Mouse (Mus musculus) midbrain, embryonic 15.5 days (tissue): ENCODE measurements at regions not wholly inside any gene's neighbourhood (a gene's known extent, or its start where the extent isn't known, plus 50 kb on each side); places are given as distances from the start of the nearest gene placed in this dataset.
"Not testable (repeated sequence)": the region's sequence is repeated elsewhere in the genome, so short reads cannot be mapped to it uniquely, and the experiment has no call there.

Experiments
- ATAC-seq: fragments of 200-750 bp; cut with Nextera tagmentation; replicated peaks from 2 replicates; pipeline ENCODE4 v1.8.0; 2017; ENCODE audit warnings: moderate TSS enrichment
- H3K27ac ChIP-seq: fragments of 300-500 bp; sonication (generic); 2 replicates; pipeline ENCODE4 v1.5.1; 2015; ENCODE audit warnings: mild to moderate bottlenecking, inconsistent platforms
- H3K27me3 ChIP-seq: fragments of 300-500 bp; sonication (generic); replicated peaks from 2 replicates; pipeline ENCODE4 v1.6.1; 2015; ENCODE audit warnings: inconsistent platforms
- H3K36me3 ChIP-seq: fragments of 300-500 bp; sonication (generic); replicated peaks from 2 replicates; pipeline ENCODE4 v1.6.1; 2015; ENCODE audit warnings: inconsistent platforms
- H3K4me1 ChIP-seq: fragments of 300-500 bp; sonication (generic); 2 replicates; pipeline ENCODE4 v1.6.1; 2015; ENCODE audit warnings: inconsistent platforms
- H3K4me2 ChIP-seq: fragments of 300-500 bp; sonication (generic); 2 replicates; pipeline ENCODE4 v1.6.1; 2015; ENCODE audit warnings: inconsistent platforms, mild to moderate bottlenecking, moderate library complexity
- H3K4me3 ChIP-seq: fragments of 300-500 bp; sonication (generic); 2 replicates; pipeline ENCODE4 v1.5.1; 2015; ENCODE audit warnings: mild to moderate bottlenecking, inconsistent platforms
- H3K9ac ChIP-seq: fragments of 300-500 bp; sonication (generic); 2 replicates; pipeline ENCODE4 v1.6.1; 2015; ENCODE audit warnings: mild to moderate bottlenecking, inconsistent platforms
- H3K9me3 ChIP-seq: fragments of 300-500 bp; sonication (generic); 2 replicates; pipeline ENCODE4 v1.6.1; 2016; ENCODE audit warnings: inconsistent platforms
- WGBS: fragments of 180-500 bp; shearing (Covaris S2); methylation state at CpG from one replicate; pipeline ENCODE4 v1.1.7; 2015; ENCODE audit warnings: mixed read lengths; 5-methylcytosine and 5-hydroxymethylcytosine counted together

DNA sequence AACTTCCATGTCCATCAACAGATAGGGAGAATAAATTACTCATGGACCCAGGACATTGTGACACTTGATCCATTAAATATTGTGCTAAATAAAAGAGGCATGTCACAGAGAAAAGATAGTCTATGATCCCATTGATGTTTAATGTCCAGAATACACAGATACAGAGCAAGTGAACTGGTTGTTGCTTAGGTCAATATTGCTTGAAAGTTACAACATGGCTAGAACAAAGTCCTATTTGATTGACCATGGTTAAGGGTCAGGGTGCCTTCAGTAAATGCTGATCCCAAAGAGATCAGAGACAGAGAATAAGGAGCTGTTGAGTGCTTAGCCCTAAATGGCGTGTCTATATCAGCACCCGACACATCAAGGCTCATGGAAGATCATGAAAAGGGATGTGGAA, 50.7 kb upstream of the Cyp3a41b start:
- H3K36me3 ChIP-seq, H3K4me1 ChIP-seq, ATAC-seq, H3K4me2 ChIP-seq, H3K9ac ChIP-seq, H3K4me3 ChIP-seq, H3K27ac ChIP-seq, H3K27me3 ChIP-seq: not testable (repeated sequence)
- WGBS, result 83% methylated on average over 2 of the region's 2 CpGs
- H3K9me3 ChIP-seq, result peaks cover 67% of the 10 kb centered on the region
